Mouse (Mus musculus): ENCODE data around the gene Lpin2.

DNA sequence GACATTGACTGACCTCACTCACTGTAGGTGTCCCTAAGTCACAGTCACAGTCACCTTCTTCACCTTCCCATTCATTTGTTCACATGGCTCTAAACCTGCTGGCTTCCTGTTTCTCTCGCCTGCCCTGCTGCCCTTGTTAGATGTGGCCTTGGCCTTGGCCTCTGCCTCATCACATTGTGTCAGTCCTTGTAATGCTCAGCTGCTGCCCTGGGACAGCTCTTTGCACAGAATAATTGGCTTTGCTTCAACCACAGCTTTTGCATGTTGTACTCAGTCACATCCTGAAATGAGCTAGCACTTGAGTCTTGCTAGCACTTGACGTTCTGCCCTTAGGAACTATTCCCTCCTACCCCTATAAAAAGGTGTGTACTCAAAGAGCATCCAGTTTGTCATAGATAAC lies 42.2 kb downstream of the Lpin2 start:
- TF ChIP-seq POLR2A (IDR thresholded peaks at IDR 0.05; ENCODE audit: extremely low read depth, insufficient read depth, low read length) (no peak), CTCF (IDR thresholded peaks at IDR 0.05; ENCODE audit: low read depth, low read length) (no peak)

Data from liver, adult 2 months (tissue).